Mouse (Mus musculus) embryo, embryonic 10 days (tissue): Measurements from ENCODE around the gene Sdad1.

Source experiments
- DNase-seq: peaks from one replicate; pipeline ENCODE4 v3.0.0-alpha.2; 2015; ENCODE audit warnings: low spot score

The Sdad1 gene

DNA sequence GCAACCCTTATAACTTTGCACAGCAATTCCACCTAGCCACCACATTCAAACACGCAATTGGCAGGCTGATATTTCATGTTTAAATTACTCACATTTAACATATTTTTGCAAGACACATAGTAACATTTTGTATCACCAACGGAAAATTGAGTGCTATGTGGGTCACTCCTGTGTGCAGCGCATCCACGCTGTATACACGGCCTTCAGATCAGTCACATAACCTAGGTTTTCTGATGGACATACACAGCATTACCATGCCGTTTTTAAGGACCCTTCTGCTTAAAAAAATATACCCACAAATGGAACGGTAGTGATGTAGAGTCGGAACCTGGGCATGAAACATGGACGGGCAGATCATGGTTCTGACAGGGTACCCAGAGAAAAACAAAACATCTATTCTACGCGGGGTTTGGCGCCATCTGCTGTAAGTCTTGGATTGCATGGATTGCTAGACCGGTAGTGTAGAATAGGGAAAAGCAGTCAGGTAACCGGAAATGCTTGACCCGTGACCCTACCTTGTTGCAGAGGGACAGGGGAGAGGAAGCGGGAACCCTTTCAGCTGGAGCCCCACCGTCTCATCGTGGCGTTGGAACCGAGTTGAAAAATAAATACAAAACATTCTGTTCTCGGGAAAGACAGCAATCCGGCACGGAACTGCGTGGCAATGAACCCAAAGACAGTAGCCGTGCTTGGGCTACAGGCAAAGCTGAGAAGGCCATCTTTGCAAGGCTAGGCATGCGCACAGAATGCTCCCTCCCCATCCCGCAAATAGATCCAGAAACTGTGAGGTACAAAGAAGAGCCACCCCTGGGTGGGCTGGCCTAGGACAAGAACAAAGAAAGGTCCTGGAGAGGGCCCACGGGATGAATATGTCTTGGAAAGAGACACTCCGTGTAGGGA lies 70.7 kb downstream of the Sdad1 start:
- DNase-seq = peak; percentile 84

GRCm38 (mm10) chr5:92234939-92235557 lies 75.2 kb downstream of the Sdad1 start:
- DNase-seq = no peak
